Mouse (Mus musculus): ENCODE data around the gene Atg3.

DNA sequence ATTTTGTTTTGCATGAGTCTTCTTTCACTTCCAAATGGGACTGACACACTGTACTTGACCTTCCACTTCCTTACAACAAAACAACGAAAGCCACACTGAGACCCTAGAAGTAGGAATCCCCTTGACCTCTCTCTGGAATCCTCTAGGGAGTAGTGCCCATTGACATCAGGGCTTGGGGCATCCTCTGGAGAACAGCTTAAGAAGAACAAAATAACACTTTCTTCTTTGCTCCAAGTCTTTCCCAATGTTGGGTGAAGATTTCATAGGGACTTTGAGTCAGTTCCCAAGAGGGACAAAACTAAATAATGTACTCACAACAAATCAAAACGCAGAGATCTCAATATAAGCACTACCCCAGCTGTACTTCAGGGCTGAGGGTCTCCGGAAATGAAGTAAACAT lies 39.8 kb upstream of the Atg3 start:
- TF ChIP-seq GATA1 (IDR thresholded peaks at IDR 0.05; ENCODE audit: borderline replicate concordance, low read length), result no peak
- TF ChIP-seq FLI1 (IDR thresholded peaks at IDR 0.05; ENCODE audit: low read length), result no peak
